8 mouse cellular contexts compared by ENCODE assay signal in genomic region chr19:40660510-40660909, GRCm38 (mm10). TPM values are rescaled to one million over a fixed set of nuclear protein-coding genes. Genes with fewer than 3 reads are reported as not detected.
DNase-seq lines count a peak whose midpoint lies in the region; ATAC-seq and TF ChIP-seq lines count a peak whose summit lies in the region.

No protein-coding gene starts in this region.

- peak; percentile 46 for ATAC-seq in forebrain, postnatal 0 days
- no peak for ATAC-seq in liver, embryonic 16.5 days (ENCODE audit: low read depth)

- no peaks in the 10 kb centered on the region for H3K9me3 ChIP-seq in forebrain, postnatal 0 days (ENCODE audit: low read length)
- H3K9me3 ChIP-seq in liver, embryonic 16.5 days (replicated peaks; ENCODE audit: control insufficient read depth, low read length): no peaks in the 10 kb centered on the region

- no peak for TF ChIP-seq CTCF in forebrain, postnatal 0 days (IDR thresholded peaks at IDR 0.05; ENCODE audit: low read depth)

- no peaks in the 10 kb centered on the region for H3K4me1 ChIP-seq in forebrain, postnatal 0 days (ENCODE audit: insufficient read depth)
- no peaks in the 10 kb centered on the region; the same call in 1 of the 2 replicates for H3K4me1 ChIP-seq in liver, embryonic 16.5 days (ENCODE audit: control insufficient read depth, low read depth, low read length)

- peak overlapping the region; percentile 52 for H3K9ac ChIP-seq in forebrain, postnatal 0 days
- H3K9ac ChIP-seq in liver, embryonic 16.5 days (ENCODE audit: low read depth, low read length): peak overlapping the region; percentile 3; the same call in 1 of the 2 replicates

- peak; percentile 47 for DNase-seq in embryo, embryonic 11 days
- no peak for DNase-seq in embryo, embryonic 10.5 days (ENCODE audit: low spot score)
- peak; percentile 13 for DNase-seq in CD4-positive helper T cell, adult 2 months (ENCODE audit: low read depth, low spot score)
- DNase-seq in forebrain, postnatal 0 days: no peak
- DNase-seq in adrenal gland, postnatal 25 days: no peak
- DNase-seq in kidney, postnatal 14 days: no peak
- DNase-seq in left cerebral cortex, adult 11 months (ENCODE audit: low spot score): no peak

- peak overlapping the region; percentile 51 for H3K4me2 ChIP-seq in forebrain, postnatal 0 days (ENCODE audit: low read depth)
- H3K4me2 ChIP-seq in liver, embryonic 16.5 days (ENCODE audit: low read depth, low read length): peak overlapping the region; percentile 47

- H3K27me3 ChIP-seq in forebrain, postnatal 0 days (ENCODE audit: insufficient read depth, low read length): no peaks in the 10 kb centered on the region
- H3K27me3 ChIP-seq in liver, embryonic 16.5 days (ENCODE audit: control insufficient read depth, insufficient read depth, low read depth, low read length): no peaks in the 10 kb centered on the region

- H3K27ac ChIP-seq in forebrain, postnatal 0 days (ENCODE audit: low read depth, low read length): peak overlapping the region; percentile 73
- peak overlapping the region; percentile 42 for H3K27ac ChIP-seq in liver, embryonic 16.5 days (ENCODE audit: low read length)

- peak overlapping the region; percentile 36 for H3K4me3 ChIP-seq in forebrain, postnatal 0 days (ENCODE audit: low read depth, low read length)
- H3K4me3 ChIP-seq in liver, embryonic 16.5 days (ENCODE audit: low read depth, low read length): peak overlapping the region; percentile 44

- H3K36me3 ChIP-seq in forebrain, postnatal 0 days (ENCODE audit: insufficient read depth): no peaks in the 10 kb centered on the region
- H3K36me3 ChIP-seq in liver, embryonic 16.5 days (ENCODE audit: control insufficient read depth, insufficient read depth): no peaks in the 10 kb centered on the region

- WGBS in forebrain, postnatal 0 days: 13% methylated on average over 9 of the region's 9 CpGs
- 11% methylated on average over 9 of the region's 9 CpGs for WGBS in liver, embryonic 16.5 days (ENCODE audit: insufficient replicate concordance)

RNA-seq across cellular contexts. Expression of gene Entpd1, which starts 48.3 kb away (rescaled TPM):
- total RNA-seq in forebrain, postnatal 0 days (2014; rRNA removed): 6.3 and 12.5 TPM in 2 replicates
- polyA plus RNA-seq in forebrain, postnatal 0 days (2015; fragmentation: Nextera tagmentation; extraction: Ambion mirVana): 5.1 and 6.1 TPM in 2 replicates
- 4.7 and 5.9 TPM in 2 replicates for polyA plus RNA-seq in liver, embryonic 16.5 days (2015; fragmentation: Nextera tagmentation; extraction: Ambion mirVana)
- total RNA-seq in adrenal gland, postnatal 25 days (2021): 19.6 and 20.3 TPM in 2 replicates

RNA-seq across cellular contexts. Expression of gene Tctn3, which starts 48.5 kb away (rescaled TPM):
- total RNA-seq in forebrain, postnatal 0 days (2014; rRNA removed): 25.6 and 28.0 TPM in 2 replicates
- polyA plus RNA-seq in forebrain, postnatal 0 days (2015; fragmentation: Nextera tagmentation; extraction: Ambion mirVana): 12.3 and 15.1 TPM in 2 replicates
- 1.3 and 1.6 TPM in 2 replicates for polyA plus RNA-seq in liver, embryonic 16.5 days (2015; fragmentation: Nextera tagmentation; extraction: Ambion mirVana)
- 6.7 and 8.4 TPM in 2 replicates for total RNA-seq in adrenal gland, postnatal 25 days (2021)

Comparison
In these comparisons a context has a peak if more than half of its experiments do, and no peak if none do; other contexts are left out.
1. DNase-seq: peak in embryo, embryonic 11 days (single experiment) and CD4-positive helper T cell, adult 2 months (single experiment); none in embryo, embryonic 10.5 days (single experiment), forebrain, postnatal 0 days (single experiment), adrenal gland, postnatal 25 days (single experiment), kidney, postnatal 14 days (single experiment) and left cerebral cortex, adult 11 months (single experiment).